Mouse (Mus musculus): Measurements from ENCODE around the gene Ccdc85b.
A peak's percentile ranks its signal among the peaks of the same experiment; 100 is the strongest.

DNA sequence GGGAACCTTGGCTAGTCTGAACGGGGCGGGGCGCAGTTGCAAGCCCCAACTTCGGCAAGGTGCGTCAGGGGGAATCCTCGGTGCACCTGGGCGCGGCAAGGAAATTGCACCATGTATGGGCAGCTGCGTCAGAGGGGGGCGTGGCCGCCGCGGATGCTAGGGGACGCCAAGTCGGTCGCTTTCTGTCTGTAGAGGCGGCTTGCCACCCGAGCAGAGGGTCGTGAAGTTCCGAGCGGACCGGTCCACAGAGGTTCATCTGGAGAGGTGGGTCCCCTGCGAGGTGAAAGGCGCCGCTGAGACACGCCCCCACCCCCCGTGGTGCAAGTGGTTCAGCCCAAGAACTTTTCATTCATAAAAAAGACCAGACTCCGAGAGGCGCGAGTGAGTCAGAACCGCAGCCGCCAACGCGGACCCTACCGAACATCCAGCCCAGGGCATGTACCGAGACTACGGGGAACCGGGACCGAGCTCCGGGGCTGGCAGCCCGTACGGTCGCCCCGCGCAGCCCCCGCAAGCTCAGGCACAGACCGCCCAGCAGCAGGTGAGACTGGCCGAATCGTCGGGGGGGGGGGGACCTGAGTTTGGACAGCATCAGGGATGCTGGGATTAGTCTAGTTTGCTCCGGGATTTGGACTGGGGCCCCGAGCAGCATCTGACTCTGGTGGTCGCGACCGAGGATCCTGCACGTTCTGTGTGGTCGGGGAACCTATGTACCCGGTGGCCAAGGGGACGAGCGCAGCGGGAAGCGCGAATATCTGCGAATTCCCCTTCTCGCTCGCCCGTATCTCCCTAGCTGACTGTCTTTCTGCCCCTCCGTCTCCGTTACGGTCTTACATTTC is 10.0 kb downstream of the Ccdc85b start, which contains the start of gene Fosl1:
- TF ChIP-seq CTCF (IDR thresholded peaks at IDR 0.05; ENCODE audit: low read depth) (0 out of 2 replicates have a peak, but pooled peaks have one; percentile 2), EP300 (optimal IDR thresholded peaks at IDR 0.05) (no peak)
